Mouse (Mus musculus) lung, postnatal 14 days (tissue): Measurements from ENCODE around the gene Olfr1232.

Experiments used
- DNase-seq: peaks from one replicate; pipeline ENCODE4 v3.0.0; 2021

Gene Olfr1232

GRCm38 (mm10) chr2:89329575-89329974 lies at the start of gene Olfr1232:
Gene Olfr1232 (minus strand): TSS chr2:89329675.
- no peak for DNase-seq

GRCm38 (mm10) chr2:89364765-89365164 lies 35.3 kb upstream of the Olfr1232 start, which contains the start of gene Olfr1234:
Gene Olfr1234 (minus strand): TSS chr2:89364865.
- DNase-seq: no peak

- no peak for DNase-seq
Measured at GRCm38 (mm10) chr2:89342298-89342697, 12.8 kb upstream of the Olfr1232 start, which contains the start of gene Olfr1233. Gene Olfr1233 (minus strand): TSS chr2:89342398.

GRCm38 (mm10) chr2:89306974-89307373 lies 22.5 kb downstream of the Olfr1232 start, which contains the start of gene Olfr1231:
Gene Olfr1231 (minus strand): TSS chr2:89307074.
- no peak for DNase-seq

GRCm38 (mm10) chr2:89297168-89297567 lies 32.3 kb downstream of the Olfr1232 start, which contains the start of gene Olfr1230:
Gene Olfr1230 (minus strand): TSS chr2:89297268.
- no peak for DNase-seq

GRCm38 (mm10) chr2:89287914-89288313 lies 41.6 kb downstream of the Olfr1232 start, which contains the start of gene Olfr1229:
Gene Olfr1229 (minus strand): TSS chr2:89288014.
- DNase-seq: no peak
